Mouse (Mus musculus) heart, embryonic 12.5 days (tissue): ENCODE results near the gene Myog. TPM values are rescaled to one million over a fixed set of nuclear protein-coding genes. Genes with fewer than 3 reads are reported as not detected.

ENCODE experiments used
- ATAC-seq: fragments of 200-750 bp; cut with Nextera tagmentation; 2 replicates; pipeline ENCODE4 v1.8.0; 2017; ENCODE audit warnings: moderate TSS enrichment, moderate library complexity; ENCODE audit not compliant: insufficient number of reproducible peaks, low FRiP score
- H3K27ac ChIP-seq: fragments of 300-500 bp; sonication (generic); 2 replicates; pipeline ENCODE4 v1.5.1; 2016; ENCODE audit warnings: mild to moderate bottlenecking, moderate library complexity; ENCODE audit not compliant: poor library complexity, severe bottlenecking
- H3K27me3 ChIP-seq: fragments of 300-500 bp; sonication (generic); replicated peaks from 2 replicates; pipeline ENCODE4 v1.6.1; 2016; ENCODE audit warnings: mild to moderate bottlenecking, moderate library complexity
- H3K36me3 ChIP-seq: fragments of 300-500 bp; sonication (generic); 2 replicates; pipeline ENCODE4 v1.6.1; 2016; ENCODE audit warnings: mild to moderate bottlenecking, moderate library complexity
- H3K4me1 ChIP-seq: fragments of 300-500 bp; sonication (generic); replicated peaks from 2 replicates; pipeline ENCODE4 v1.6.1; 2016; ENCODE audit warnings: mild to moderate bottlenecking
- H3K4me2 ChIP-seq: fragments of 300-500 bp; sonication (generic); 2 replicates; pipeline ENCODE4 v1.6.1; 2016; ENCODE audit warnings: mild to moderate bottlenecking, moderate library complexity
- H3K4me3 ChIP-seq: fragments of 300-500 bp; sonication (generic); 2 replicates; pipeline ENCODE4 v1.5.1; 2016; ENCODE audit warnings: mild to moderate bottlenecking
- H3K9ac ChIP-seq: fragments of 300-500 bp; sonication (generic); 2 replicates; pipeline ENCODE4 v1.6.1; 2016; ENCODE audit warnings: mild to moderate bottlenecking, moderate library complexity
- H3K9me3 ChIP-seq: fragments of 300-500 bp; sonication (generic); replicated peaks from 2 replicates; pipeline ENCODE4 v1.6.1; 2016; ENCODE audit warnings: mild to moderate bottlenecking, moderate library complexity
- WGBS: fragments of 180-500 bp; shearing (Covaris S2); methylation state at CpG from one replicate; pipeline ENCODE4 v1.1.7; 2016; 5-methylcytosine and 5-hydroxymethylcytosine counted together
- polyA plus RNA-seq: library from polyadenylated mRNA; unstranded; fragments of >200 nt; fragmentation: Nextera tagmentation; extraction: Ambion mirVana; gene quantifications from 2 replicates; pipeline ENCODE4 v1.2.1, GENCODE M21; 2016

Myog gene
- polyA plus RNA-seq, 1 experiment from 2014 or later: 1.2 TPM

- WGBS: 59% methylated on average over 10 of the region's 10 CpGs
Observed at GRCm38 (mm10) chr1:134285458-134286120, 4.2 kb upstream of the Myog start.

DNA sequence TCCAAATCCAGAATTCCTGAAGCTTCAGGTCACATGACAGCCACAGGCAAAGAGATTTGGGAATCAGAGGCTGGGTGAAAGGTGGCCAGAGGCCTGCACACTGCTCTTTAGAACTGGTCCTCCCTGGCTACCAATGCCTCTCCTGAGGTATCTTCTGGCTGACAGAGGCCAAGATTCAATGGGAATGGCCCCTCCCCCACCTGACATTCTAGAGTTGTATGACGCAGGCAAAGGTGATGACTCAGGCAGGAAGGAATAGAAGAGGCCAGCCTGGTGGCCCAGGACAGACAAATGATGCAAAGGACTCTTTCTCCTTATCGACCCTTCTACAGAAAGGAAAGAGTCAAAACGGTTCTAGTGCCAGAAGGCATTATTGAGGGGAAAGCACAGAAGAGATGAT, 1.6 kb upstream of the Myog start:
- no peak overlapping the region for H3K4me2 ChIP-seq
- H3K9me3 ChIP-seq: no peaks in the 10 kb centered on the region
- no peak overlapping the region for H3K9ac ChIP-seq
- H3K4me3 ChIP-seq: no peak overlapping the region
- WGBS: 50% methylated on average over 3 of the region's 3 CpGs
- H3K27me3 ChIP-seq: no peaks in the 10 kb centered on the region
- no peak for ATAC-seq
- peaks cover 22% of the 10 kb centered on the region for H3K4me1 ChIP-seq
- H3K36me3 ChIP-seq: no peaks in the 10 kb centered on the region
- H3K27ac ChIP-seq: no peak overlapping the region

More at GRCm38 (mm10) chr1:134285458-134286120, 4.2 kb upstream of the Myog start:
- Histone ChIP-seq H3K36me3 (no peaks in the 10 kb centered on the region), H3K4me2 (no peak overlapping the region), H3K9me3 (no peaks in the 10 kb centered on the region), H3K27ac (no peak overlapping the region), H3K4me1 (peaks cover 26% of the 10 kb centered on the region), H3K27me3 (no peaks in the 10 kb centered on the region), H3K9ac (no peak overlapping the region), H3K4me3 (no peak overlapping the region)
- no peak for ATAC-seq

GRCm38 (mm10) chr1:134290300-134290699, 511 bp downstream of the Myog start:
- H3K4me1 ChIP-seq: peaks cover 19% of the 10 kb centered on the region
- H3K36me3 ChIP-seq: no peaks in the 10 kb centered on the region
- H3K27me3 ChIP-seq: no peaks in the 10 kb centered on the region
- H3K4me3 ChIP-seq: no peak overlapping the region
- WGBS: 86% methylated on average over 13 of the region's 13 CpGs
- H3K9me3 ChIP-seq: no peaks in the 10 kb centered on the region
- H3K27ac ChIP-seq: no peak overlapping the region
- 0 out of 2 replicates have a peak, but pooled peaks have one; percentile 3 for ATAC-seq
- H3K9ac ChIP-seq: no peak overlapping the region
- H3K4me2 ChIP-seq: no peak overlapping the region

DNA sequence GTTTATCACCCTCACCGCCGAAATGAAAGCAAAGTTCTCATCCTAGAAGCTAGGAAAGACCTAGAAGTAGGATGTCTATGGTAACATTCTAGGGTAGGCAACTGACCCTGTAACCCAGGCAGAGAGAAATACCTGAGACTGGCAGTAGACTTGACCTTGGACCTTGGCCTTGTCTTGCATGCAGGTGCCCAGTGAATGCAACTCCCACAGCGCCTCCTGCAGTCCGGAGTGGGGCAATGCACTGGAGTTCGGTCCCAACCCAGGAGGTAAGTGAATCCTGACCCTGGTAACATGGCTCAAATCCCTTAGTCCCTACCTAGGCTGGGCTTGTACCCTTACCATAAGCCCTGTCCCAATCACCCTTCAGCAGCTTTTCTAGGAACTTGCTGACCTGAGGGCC, 1.1 kb downstream of the Myog start:
- Histone ChIP-seq H3K27me3 (no peaks in the 10 kb centered on the region), H3K4me1 (peaks cover 16% of the 10 kb centered on the region), H3K9me3 (peaks cover 5% of the 10 kb centered on the region), H3K36me3 (peaks cover 3% of the 10 kb centered on the region), H3K9ac (no peak overlapping the region), H3K27ac (no peak overlapping the region), H3K4me3 (no peak overlapping the region), H3K4me2 (no peak overlapping the region)
- no peak for ATAC-seq
- WGBS: 60% methylated on average over 5 of the region's 5 CpGs

DNA sequence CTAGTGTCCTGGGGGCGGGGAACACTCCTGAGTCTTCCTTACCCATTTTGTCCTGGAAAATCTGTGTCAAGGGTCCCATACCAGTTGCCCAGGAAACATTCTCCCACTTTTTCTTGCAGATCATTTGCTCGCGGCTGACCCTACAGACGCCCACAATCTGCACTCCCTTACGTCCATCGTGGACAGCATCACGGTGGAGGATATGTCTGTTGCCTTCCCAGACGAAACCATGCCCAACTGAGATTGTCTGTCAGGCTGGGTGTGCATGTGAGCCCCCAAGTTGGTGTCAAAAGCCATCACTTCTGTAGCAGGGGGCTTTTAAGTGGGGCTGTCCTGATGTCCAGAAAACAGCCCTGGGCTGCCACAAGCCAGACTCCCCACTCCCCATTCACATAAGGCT, 1.8 kb downstream of the Myog start:
- Histone ChIP-seq H3K36me3 (peaks cover 6% of the 10 kb centered on the region), H3K9me3 (peaks cover 5% of the 10 kb centered on the region), H3K4me3 (no peak overlapping the region), H3K27me3 (no peaks in the 10 kb centered on the region), H3K4me2 (no peak overlapping the region), H3K4me1 (peaks cover 16% of the 10 kb centered on the region), H3K9ac (no peak overlapping the region), H3K27ac (no peak overlapping the region)
- WGBS: 75% methylated on average over 8 of the region's 8 CpGs
- no peak for ATAC-seq

- Histone ChIP-seq H3K9me3 (peaks cover 5% of the 10 kb centered on the region), H3K36me3 (peaks cover 6% of the 10 kb centered on the region), H3K4me3 (no peak overlapping the region), H3K27me3 (0 out of 2 replicates have a peak, but pooled peaks cover 2% of the 10 kb centered on the region), H3K27ac (no peak overlapping the region), H3K4me2 (no peak overlapping the region), H3K9ac (no peak overlapping the region), H3K4me1 (peaks cover 16% of the 10 kb centered on the region)
- WGBS: 29% methylated on average over 5 of the region's 5 CpGs
- no peak for ATAC-seq
Observed at GRCm38 (mm10) chr1:134292073-134292472, 2.3 kb downstream of the Myog start.

- peaks cover 6% of the 10 kb centered on the region; the same call in 1 of the 2 replicates for H3K27me3 ChIP-seq
- H3K36me3 ChIP-seq: peaks cover 6% of the 10 kb centered on the region
- no peak overlapping the region for H3K27ac ChIP-seq
- WGBS: 51% methylated on average over 9 of the region's 9 CpGs
- peaks cover 5% of the 10 kb centered on the region for H3K9me3 ChIP-seq
- H3K4me2 ChIP-seq: no peak overlapping the region
- peaks cover 16% of the 10 kb centered on the region for H3K4me1 ChIP-seq
- no peak overlapping the region for H3K9ac ChIP-seq
- no peak overlapping the region for H3K4me3 ChIP-seq
- no peak for ATAC-seq
Observed at GRCm38 (mm10) chr1:134292601-134293000, 2.8 kb downstream of the Myog start.

GRCm38 (mm10) chr1:134293276-134293675, 3.5 kb downstream of the Myog start:
- 83% methylated on average over 7 of the region's 7 CpGs for WGBS
- ATAC-seq: no peak
- Histone ChIP-seq H3K9ac (no peak overlapping the region), H3K36me3 (peaks cover 10% of the 10 kb centered on the region), H3K9me3 (peaks cover 5% of the 10 kb centered on the region), H3K4me3 (no peak overlapping the region), H3K27me3 (peaks cover 12% of the 10 kb centered on the region), H3K27ac (no peak overlapping the region), H3K4me1 (peaks cover 17% of the 10 kb centered on the region), H3K4me2 (no peak overlapping the region)

DNA sequence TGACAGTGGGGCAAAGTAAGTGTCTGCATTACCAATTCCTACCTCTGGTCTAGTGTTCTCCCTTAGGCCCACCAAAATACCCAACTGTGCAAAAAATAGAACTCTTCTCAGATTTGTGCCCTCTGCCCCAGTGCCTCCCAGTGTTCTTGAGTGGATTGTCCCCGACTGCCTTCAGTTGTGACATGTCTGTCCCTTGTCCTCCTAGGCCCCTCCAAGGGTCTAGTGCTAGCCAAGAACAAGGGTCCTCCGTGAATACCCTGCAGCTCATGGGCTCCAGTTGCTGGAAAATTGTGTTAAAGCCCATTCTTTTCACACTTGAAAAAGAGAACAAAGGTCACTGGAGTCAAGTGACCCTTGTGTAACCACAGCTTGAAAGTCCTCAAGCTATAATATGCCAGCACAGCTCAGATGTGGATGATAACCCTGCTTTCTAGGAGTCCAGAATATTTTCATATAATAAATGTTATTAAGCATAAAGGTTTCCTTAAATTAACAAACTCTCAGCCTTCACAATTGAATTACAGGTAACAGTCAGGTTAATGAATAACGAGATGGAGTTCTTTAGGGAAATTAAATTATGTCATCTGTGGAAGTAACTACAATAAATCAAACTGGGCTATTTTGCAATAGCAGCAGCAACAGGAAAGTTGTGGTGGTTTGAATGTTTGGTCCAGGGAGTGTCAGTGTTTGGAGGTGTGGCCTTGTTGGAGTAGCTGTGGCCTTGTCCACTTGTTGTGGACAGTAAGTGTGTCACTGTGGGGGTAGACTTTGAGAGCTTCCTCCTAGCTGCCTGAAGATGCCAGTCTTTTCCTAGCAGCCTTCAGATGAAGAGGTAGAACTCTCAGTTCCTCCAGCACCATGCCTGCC, 4.2 kb downstream of the Myog start:
- Histone ChIP-seq H3K27me3 (peaks cover 16% of the 10 kb centered on the region), H3K4me3 (no peak overlapping the region), H3K4me1 (peaks cover 24% of the 10 kb centered on the region), H3K9ac (no peak overlapping the region), H3K36me3 (peaks cover 10% of the 10 kb centered on the region), H3K27ac (no peak overlapping the region), H3K4me2 (no peak overlapping the region), H3K9me3 (peaks cover 5% of the 10 kb centered on the region)
- 74% methylated on average over 3 of the region's 3 CpGs for WGBS
- ATAC-seq: no peak

DNA sequence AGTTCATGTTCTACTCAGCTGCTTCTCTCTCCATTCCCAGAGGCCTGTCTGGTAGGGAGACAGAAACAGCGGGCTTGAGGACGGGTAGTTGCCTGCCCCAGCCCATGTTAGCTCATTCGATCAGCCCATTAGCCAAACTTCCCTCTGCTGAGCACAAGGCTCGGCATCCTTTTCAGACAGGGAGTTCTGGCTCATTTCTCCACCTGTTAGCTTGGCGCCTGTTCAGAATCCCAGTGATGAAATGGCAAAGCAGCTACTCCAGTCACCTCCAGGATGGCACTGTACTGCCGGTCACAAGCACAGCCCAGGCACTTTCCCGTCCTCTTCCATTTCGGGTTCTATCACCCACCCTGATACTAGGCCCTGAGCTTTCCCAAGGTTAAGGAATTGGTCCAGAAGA, 7.5 kb downstream of the Myog start:
- H3K27ac ChIP-seq: no peak overlapping the region
- WGBS: 84% methylated on average over 8 of the region's 8 CpGs
- H3K9me3 ChIP-seq: peaks cover 5% of the 10 kb centered on the region
- no peak for ATAC-seq
- no peak overlapping the region for H3K9ac ChIP-seq
- H3K4me2 ChIP-seq: no peak overlapping the region
- no peak overlapping the region for H3K4me3 ChIP-seq
- H3K27me3 ChIP-seq: peaks cover 21% of the 10 kb centered on the region
- peaks cover 23% of the 10 kb centered on the region for H3K4me1 ChIP-seq
- H3K36me3 ChIP-seq: peaks cover 10% of the 10 kb centered on the region

GRCm38 (mm10) chr1:134298636-134299411, 9.0 kb downstream of the Myog start:
- H3K27me3 ChIP-seq: peaks cover 21% of the 10 kb centered on the region
- peaks cover 10% of the 10 kb centered on the region for H3K36me3 ChIP-seq
- H3K4me3 ChIP-seq: peak overlapping the region; percentile 56
- no peak overlapping the region for H3K27ac ChIP-seq
- ATAC-seq: 0 out of 2 replicates have a peak, but pooled peaks have one; percentile 30
- peak overlapping the region; percentile 77 for H3K9ac ChIP-seq
- H3K4me1 ChIP-seq: peaks cover 37% of the 10 kb centered on the region
- WGBS: 13% methylated on average over 54 of the region's 59 CpGs
- H3K9me3 ChIP-seq: peaks cover 5% of the 10 kb centered on the region
- peak overlapping the region; percentile 95 for H3K4me2 ChIP-seq
